Mouse (Mus musculus): ENCODE data around the gene Rpl37.

GRCm38 (mm10) chr15:5139863-5140262 lies 23.4 kb downstream of the Rpl37 start:
- no peak for TF ChIP-seq POLR2A (IDR thresholded peaks at IDR 0.05; ENCODE audit: low read depth, low read length)
- no peak for TF ChIP-seq CTCF (IDR thresholded peaks at IDR 0.05; ENCODE audit: borderline replicate concordance, insufficient read depth, low read length)

Data from embryonic fibroblast, embryonic 13.5 days (primary cell).